Mouse (Mus musculus): ENCODE results near the gene Tspan5. TPM values are rescaled to one million over a fixed set of nuclear protein-coding genes. Genes with fewer than 3 reads are reported as not detected.
A peak's percentile ranks its signal among the peaks of the same experiment; 100 is the strongest.

Tspan5 gene
- polyA plus RNA-seq, 1 experiment from 2014 or later = 25.6 TPM

- ATAC-seq (ENCODE audit: insufficient number of reproducible peaks, insufficient read depth, low FRiP score, low TSS enrichment, low read depth) = no peak
- no peak overlapping the region for H3K4me3 ChIP-seq (replicated peaks)
- H3K27ac ChIP-seq = no peak overlapping the region
- H3K27me3 ChIP-seq = no peaks in the 10 kb centered on the region
- H3K36me3 ChIP-seq = no peaks in the 10 kb centered on the region
- no peaks in the 10 kb centered on the region for H3K9me3 ChIP-seq
- H3K4me2 ChIP-seq = no peak overlapping the region
- H3K9ac ChIP-seq (replicated peaks) = no peak overlapping the region
- H3K4me1 ChIP-seq (replicated peaks) = peaks cover 10% of the 10 kb centered on the region
- WGBS = 89% methylated on average over 9 of the region's 9 CpGs
Measured at GRCm38 (mm10) chr3:138832827-138833517, 91.0 kb downstream of the Tspan5 start.

GRCm38 (mm10) chr3:138834174-138834573, 92.2 kb downstream of the Tspan5 start:
- Histone ChIP-seq H3K9me3 (no peaks in the 10 kb centered on the region), H3K4me3 (replicated peaks) (no peak overlapping the region), H3K27me3 (no peaks in the 10 kb centered on the region), H3K36me3 (no peaks in the 10 kb centered on the region), H3K27ac (no peak overlapping the region), H3K4me2 (no peak overlapping the region), H3K9ac (replicated peaks) (no peak overlapping the region), H3K4me1 (replicated peaks) (peaks cover 10% of the 10 kb centered on the region)
- 88% methylated on average over 11 of the region's 11 CpGs for WGBS
- ATAC-seq (ENCODE audit: insufficient number of reproducible peaks, insufficient read depth, low FRiP score, low TSS enrichment, low read depth) = no peak

GRCm38 (mm10) chr3:138836937-138837336, 94.9 kb downstream of the Tspan5 start:
- Histone ChIP-seq H3K9ac (replicated peaks) (no peak overlapping the region), H3K4me3 (replicated peaks) (no peak overlapping the region), H3K27ac (no peak overlapping the region), H3K4me1 (replicated peaks) (peaks cover 10% of the 10 kb centered on the region), H3K36me3 (no peaks in the 10 kb centered on the region), H3K4me2 (no peak overlapping the region), H3K27me3 (no peaks in the 10 kb centered on the region), H3K9me3 (no peaks in the 10 kb centered on the region)
- 77% methylated on average over 5 of the region's 5 CpGs for WGBS
- ATAC-seq (ENCODE audit: insufficient number of reproducible peaks, insufficient read depth, low FRiP score, low TSS enrichment, low read depth) = no peak

GRCm38 (mm10) chr3:138837651-138838050, 95.7 kb downstream of the Tspan5 start:
- no peak overlapping the region for H3K4me3 ChIP-seq (replicated peaks)
- no peak overlapping the region for H3K4me2 ChIP-seq
- no peaks in the 10 kb centered on the region for H3K36me3 ChIP-seq
- no peaks in the 10 kb centered on the region for H3K27me3 ChIP-seq
- no peak overlapping the region for H3K9ac ChIP-seq (replicated peaks)
- 81% methylated on average over 6 of the region's 6 CpGs for WGBS
- peaks cover 12% of the 10 kb centered on the region for H3K4me1 ChIP-seq (replicated peaks)
- H3K9me3 ChIP-seq = no peaks in the 10 kb centered on the region
- ATAC-seq (ENCODE audit: insufficient number of reproducible peaks, insufficient read depth, low FRiP score, low TSS enrichment, low read depth) = no peak
- no peak overlapping the region for H3K27ac ChIP-seq

- ATAC-seq (ENCODE audit: insufficient number of reproducible peaks, insufficient read depth, low FRiP score, low TSS enrichment, low read depth) = no peak
- no peak overlapping the region for H3K4me2 ChIP-seq
- peaks cover 19% of the 10 kb centered on the region for H3K4me1 ChIP-seq (replicated peaks)
- H3K4me3 ChIP-seq (replicated peaks) = no peak overlapping the region
- H3K9me3 ChIP-seq = no peaks in the 10 kb centered on the region
- no peak overlapping the region for H3K27ac ChIP-seq
- no peaks in the 10 kb centered on the region for H3K27me3 ChIP-seq
- no peaks in the 10 kb centered on the region for H3K36me3 ChIP-seq
- no peak overlapping the region for H3K9ac ChIP-seq (replicated peaks)
- WGBS = 82% methylated on average over 6 of the region's 6 CpGs
Measured at GRCm38 (mm10) chr3:138839656-138840055, 97.7 kb downstream of the Tspan5 start.

GRCm38 (mm10) chr3:138841288-138841687, 99.3 kb downstream of the Tspan5 start:
- H3K4me2 ChIP-seq = no peak overlapping the region
- H3K27ac ChIP-seq = no peak overlapping the region
- 78% methylated on average over 5 of the region's 5 CpGs for WGBS
- no peak for ATAC-seq (ENCODE audit: insufficient number of reproducible peaks, insufficient read depth, low FRiP score, low TSS enrichment, low read depth)
- no peak overlapping the region for H3K4me3 ChIP-seq (replicated peaks)
- H3K27me3 ChIP-seq = no peaks in the 10 kb centered on the region
- H3K4me1 ChIP-seq (replicated peaks) = peaks cover 15% of the 10 kb centered on the region
- no peaks in the 10 kb centered on the region for H3K36me3 ChIP-seq
- H3K9ac ChIP-seq (replicated peaks) = no peak overlapping the region
- no peaks in the 10 kb centered on the region for H3K9me3 ChIP-seq

GRCm38 (mm10) chr3:138843180-138843579, 101.2 kb downstream of the Tspan5 start:
- Histone ChIP-seq H3K27me3 (no peaks in the 10 kb centered on the region), H3K9ac (replicated peaks) (no peak overlapping the region), H3K4me1 (replicated peaks) (peaks cover 9% of the 10 kb centered on the region), H3K4me3 (replicated peaks) (no peak overlapping the region), H3K9me3 (no peaks in the 10 kb centered on the region), H3K36me3 (no peaks in the 10 kb centered on the region), H3K4me2 (no peak overlapping the region), H3K27ac (no peak overlapping the region)
- ATAC-seq (ENCODE audit: insufficient number of reproducible peaks, insufficient read depth, low FRiP score, low TSS enrichment, low read depth) = no peak
- 82% methylated on average over 2 of the region's 2 CpGs for WGBS

GRCm38 (mm10) chr3:138843641-138844040, 101.6 kb downstream of the Tspan5 start:
- H3K27ac ChIP-seq = no peak overlapping the region
- no peaks in the 10 kb centered on the region for H3K36me3 ChIP-seq
- peaks cover 9% of the 10 kb centered on the region for H3K4me1 ChIP-seq (replicated peaks)
- H3K27me3 ChIP-seq = no peaks in the 10 kb centered on the region
- no peak overlapping the region for H3K4me2 ChIP-seq
- no peak for ATAC-seq (ENCODE audit: insufficient number of reproducible peaks, insufficient read depth, low FRiP score, low TSS enrichment, low read depth)
- H3K9ac ChIP-seq (replicated peaks) = no peak overlapping the region
- H3K4me3 ChIP-seq (replicated peaks) = no peak overlapping the region
- 95% methylated on average over 5 of the region's 5 CpGs for WGBS
- H3K9me3 ChIP-seq = no peaks in the 10 kb centered on the region

- Histone ChIP-seq H3K36me3 (no peaks in the 10 kb centered on the region), H3K9ac (replicated peaks) (no peak overlapping the region), H3K27ac (no peak overlapping the region), H3K27me3 (no peaks in the 10 kb centered on the region), H3K4me2 (no peak overlapping the region), H3K4me1 (replicated peaks) (peaks cover 26% of the 10 kb centered on the region), H3K9me3 (no peaks in the 10 kb centered on the region), H3K4me3 (replicated peaks) (no peak overlapping the region)
- ATAC-seq (ENCODE audit: insufficient number of reproducible peaks, insufficient read depth, low FRiP score, low TSS enrichment, low read depth) = no peak
- 93% methylated on average over 1 of the region's 1 CpGs for WGBS
Measured at GRCm38 (mm10) chr3:138845820-138846219, 103.8 kb downstream of the Tspan5 start.

- Histone ChIP-seq H3K27ac (no peak overlapping the region), H3K4me1 (replicated peaks) (peaks cover 41% of the 10 kb centered on the region)
- no peak for ATAC-seq (ENCODE audit: insufficient number of reproducible peaks, insufficient read depth, low FRiP score, low TSS enrichment, low read depth)
Measured at GRCm38 (mm10) chr3:138847809-138848208, 105.8 kb downstream of the Tspan5 start.

GRCm38 (mm10) chr3:138849755-138850301, 107.8 kb downstream of the Tspan5 start:
- WGBS = 27% methylated on average over 11 of the region's 11 CpGs
- peaks cover 48% of the 10 kb centered on the region for H3K4me1 ChIP-seq (replicated peaks)
- no peaks in the 10 kb centered on the region for H3K9me3 ChIP-seq
- ATAC-seq (ENCODE audit: insufficient number of reproducible peaks, insufficient read depth, low FRiP score, low TSS enrichment, low read depth) = no peak
- no peak overlapping the region for H3K9ac ChIP-seq (replicated peaks)
- H3K36me3 ChIP-seq = no peaks in the 10 kb centered on the region
- no peaks in the 10 kb centered on the region for H3K27me3 ChIP-seq
- no peak overlapping the region for H3K4me3 ChIP-seq (replicated peaks)
- H3K4me2 ChIP-seq = no peak overlapping the region
- 0 out of 2 replicates have a peak overlapping the region, but pooled peaks have one; percentile 42 for H3K27ac ChIP-seq

More at GRCm38 (mm10) chr3:138847809-138848208, 105.8 kb downstream of the Tspan5 start:
- Histone ChIP-seq H3K9me3 (no peaks in the 10 kb centered on the region), H3K4me2 (no peak overlapping the region), H3K27me3 (no peaks in the 10 kb centered on the region), H3K36me3 (no peaks in the 10 kb centered on the region), H3K4me3 (replicated peaks) (no peak overlapping the region), H3K9ac (replicated peaks) (no peak overlapping the region)
- WGBS = 75% methylated on average over 3 of the region's 3 CpGs

- Histone ChIP-seq H3K27ac (no peak overlapping the region), H3K4me2 (no peak overlapping the region), H3K36me3 (no peaks in the 10 kb centered on the region), H3K4me1 (replicated peaks) (peaks cover 68% of the 10 kb centered on the region), H3K9me3 (no peaks in the 10 kb centered on the region), H3K4me3 (replicated peaks) (no peak overlapping the region), H3K27me3 (no peaks in the 10 kb centered on the region), H3K9ac (replicated peaks) (no peak overlapping the region)
- ATAC-seq (ENCODE audit: insufficient number of reproducible peaks, insufficient read depth, low FRiP score, low TSS enrichment, low read depth) = no peak
- WGBS = 45% methylated on average over 8 of the region's 8 CpGs
Measured at GRCm38 (mm10) chr3:138851876-138852275, 109.9 kb downstream of the Tspan5 start.

All from limb, embryonic 12.5 days (tissue).